Mouse (Mus musculus) cortical plate, adult 2 months (tissue): Measurements from ENCODE around the gene Actl11.

Experiments used
- CTCF ChIP-seq: fragments of 200-500 bp; IDR thresholded peaks from 2 replicates; pipeline ENCODE4 v1.5.1; 2011; ENCODE audit warnings: mild to moderate bottlenecking, control low read depth, low read length; ENCODE audit not compliant: insufficient read depth; ENCODE audit errors: extremely low read depth
- POLR2A ChIP-seq: fragments of 200-500 bp; IDR thresholded peaks from 2 replicates; pipeline ENCODE4 v1.6.1; 2011; ENCODE audit warnings: mild to moderate bottlenecking, low read length, control low read depth; ENCODE audit not compliant: insufficient read depth; ENCODE audit errors: extremely low read depth

DNA sequence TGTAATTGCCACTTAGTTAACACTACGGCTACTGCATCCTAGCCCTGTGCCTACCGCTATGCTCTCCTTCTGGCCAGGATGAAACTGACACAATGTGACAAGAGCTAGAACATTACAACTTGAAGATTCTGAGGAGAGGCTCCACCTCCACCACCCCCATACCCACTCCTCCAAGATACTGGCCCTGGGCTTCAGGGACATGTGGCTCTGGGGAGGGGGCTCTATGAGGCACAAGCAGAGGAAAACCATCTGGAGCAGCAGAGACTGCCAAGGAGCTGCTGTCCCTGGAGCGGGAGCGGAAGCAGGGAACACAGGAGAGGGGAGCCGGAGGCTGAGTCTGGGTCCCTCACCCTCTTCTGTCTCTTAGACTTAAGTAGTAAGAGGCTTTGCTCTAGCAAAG, 520 bp upstream of the Actl11 start:
- TF ChIP-seq CTCF (no peak), POLR2A (no peak)
